Mouse (Mus musculus) layer of hippocampus, postnatal 25 days (tissue): ENCODE data around the gene Vmn1r67. TPM values are rescaled to one million over a fixed set of nuclear protein-coding genes. Genes with fewer than 3 reads are reported as not detected.

Experiments
- DNase-seq, 2 experiments: peaks; one replicate each; pipeline ENCODE4 v3.0.0; 2022; ENCODE audit warnings: mixed read lengths in 2 of 2, low spot score in 1 of 2; ENCODE audit errors: extremely low spot score in 1 of 2
- total RNA-seq, 2 experiments: library from RNA; stranded (reverse); gene quantifications; 2 replicates each; pipeline ENCODE4 v1.2.3; 2021

Gene Vmn1r67
- not detected for total RNA-seq

- no peak for DNase-seq
Observed at GRCm38 (mm10) chr7:10443031-10443430, at the start of gene Vmn1r67. TSS of gene Vmn1r67 (plus strand) at chr7:10443331.

GRCm38 (mm10) chr7:10458166-10458565 is 15.0 kb downstream of the Vmn1r67 start:
- no peak for DNase-seq

- DNase-seq: no peak
Observed at GRCm38 (mm10) chr7:10479813-10480212, 36.7 kb downstream of the Vmn1r67 start.

- DNase-seq: peak; percentile 4 to 13
Observed at GRCm38 (mm10) chr7:10480588-10481233, 37.6 kb downstream of the Vmn1r67 start.

- DNase-seq: peak; percentile 59 to 69
Observed at GRCm38 (mm10) chr7:10494786-10495521, 51.8 kb downstream of the Vmn1r67 start, which contains the start of gene Zik1. TSS of gene Zik1 (minus strand) at chr7:10495394.

GRCm38 (mm10) chr7:10495578-10495977 is 52.4 kb downstream of the Vmn1r67 start:
- DNase-seq: no peak

Other genes with a start within 250 kb of the Vmn1r67 start
- gene Vmn1r66, start 165.3 kb upstream of the Vmn1r67 start, total RNA-seq: not detected
- gene Zik1, start 52.1 kb downstream of the Vmn1r67 start, total RNA-seq: 10 to 100 TPM; 15.6 to 15.8 TPM
- gene Vmn1r68, start 115.2 kb downstream of the Vmn1r67 start, total RNA-seq: not detected
- not detected for gene Vmn1r69, start 170.3 kb downstream of the Vmn1r67 start, total RNA-seq
- not detected for gene Vmn1r70, start 188.2 kb downstream of the Vmn1r67 start, total RNA-seq
- not detected for gene Nlrp4b, start 244.5 kb downstream of the Vmn1r67 start, total RNA-seq